Mouse (Mus musculus) ovary, adult 18-20 months (tissue): ENCODE data around the gene Toe1.
"Not testable (repeated sequence)": the region's sequence is repeated elsewhere in the genome, so short reads cannot be mapped to it uniquely, and the experiment has no call there.

ENCODE experiments used
- DNase-seq: peaks from one replicate; pipeline ENCODE4 v3.0.0; 2022; ENCODE audit warnings: low spot score, mixed read lengths

Toe1 gene

GRCm38 (mm10) chr4:116807197-116808129, at the start of gene Toe1, which contains the start of gene Mutyh:
Gene Toe1 (minus strand): TSS chr4:116807640.
Gene Mutyh (plus strand): TSS chr4:116807723.
- peak; percentile 94 for DNase-seq

GRCm38 (mm10) chr4:116857203-116857602, 49.8 kb upstream of the Toe1 start:
- no peak for DNase-seq

GRCm38 (mm10) chr4:116854286-116854685, 46.8 kb upstream of the Toe1 start:
- DNase-seq, result no peak

- DNase-seq, result no peak
Measured at GRCm38 (mm10) chr4:116849901-116850300, 42.5 kb upstream of the Toe1 start.

GRCm38 (mm10) chr4:116844324-116844723, 36.9 kb upstream of the Toe1 start:
- no peak for DNase-seq

- no peak for DNase-seq
Measured at GRCm38 (mm10) chr4:116840841-116841240, 33.4 kb upstream of the Toe1 start.

GRCm38 (mm10) chr4:116840096-116840495, 32.7 kb upstream of the Toe1 start:
- not testable (repeated sequence) for DNase-seq

- no peak for DNase-seq
Measured at GRCm38 (mm10) chr4:116838999-116839398, 31.6 kb upstream of the Toe1 start.

GRCm38 (mm10) chr4:116830070-116830368, 22.6 kb upstream of the Toe1 start:
- no peak for DNase-seq

- DNase-seq, result no peak
Measured at GRCm38 (mm10) chr4:116829364-116830069, 22.1 kb upstream of the Toe1 start.

- no peak for DNase-seq
Measured at GRCm38 (mm10) chr4:116827819-116828218, 20.4 kb upstream of the Toe1 start.

- DNase-seq, result peak; percentile 60
Measured at GRCm38 (mm10) chr4:116824541-116825004, 17.1 kb upstream of the Toe1 start.

GRCm38 (mm10) chr4:116821694-116822016, 14.2 kb upstream of the Toe1 start, which contains the start of gene Hpdl:
Gene Hpdl (minus strand): TSS chr4:116821707.
- no peak for DNase-seq

- peak; percentile 69 for DNase-seq
Measured at GRCm38 (mm10) chr4:116820902-116821693, 13.7 kb upstream of the Toe1 start.

GRCm38 (mm10) chr4:116819968-116820901, 12.8 kb upstream of the Toe1 start:
- no peak for DNase-seq

- DNase-seq, result no peak
Measured at GRCm38 (mm10) chr4:116817486-116817885, 10.0 kb upstream of the Toe1 start.

GRCm38 (mm10) chr4:116815276-116815675, 7.8 kb upstream of the Toe1 start:
- no peak for DNase-seq

GRCm38 (mm10) chr4:116811012-116811411, 3.6 kb upstream of the Toe1 start:
- DNase-seq, result no peak

- no peak for DNase-seq
Measured at GRCm38 (mm10) chr4:116799901-116800300, 7.5 kb downstream of the Toe1 start.

- DNase-seq, result no peak
Measured at GRCm38 (mm10) chr4:116796442-116797110, 10.9 kb downstream of the Toe1 start.

- no peak for DNase-seq
Measured at GRCm38 (mm10) chr4:116794273-116794672, 13.2 kb downstream of the Toe1 start.
